Mouse (Mus musculus): ENCODE results near the gene Fhit. TPM values are rescaled to one million over a fixed set of nuclear protein-coding genes. Genes with fewer than 3 reads are reported as not detected.

The Fhit gene
- total and polyA plus RNA-seq, 2 experiments from 2014 or later, result 9.9 to 11.8 TPM

GRCm38 (mm10) chr14:10166641-10167429, 995.0 kb downstream of the Fhit start:
- H3K9ac ChIP-seq (replicated peaks; ENCODE audit: low read length, poor library complexity, severe bottlenecking), result no peak overlapping the region
- H3K4me1 ChIP-seq (ENCODE audit: insufficient read depth, low read length), result no peaks in the 10 kb centered on the region
- H3K9me3 ChIP-seq (ENCODE audit: low read length), result no peaks in the 10 kb centered on the region
- DNase-seq (ENCODE audit: low spot score) (peak; percentile 5), ATAC-seq (ENCODE audit: low FRiP score) (no peak)
- H3K36me3 ChIP-seq (ENCODE audit: insufficient read depth, low read length), result no peaks in the 10 kb centered on the region
- H3K27me3 ChIP-seq (ENCODE audit: insufficient read depth, low read length), result no peaks in the 10 kb centered on the region
- H3K4me2 ChIP-seq (ENCODE audit: low read depth, low read length, poor library complexity, severe bottlenecking), result no peak overlapping the region
- TF ChIP-seq CTCF (IDR thresholded peaks at IDR 0.05), result no peak
- H3K4me3 ChIP-seq (ENCODE audit: low read depth, low read length), result no peak overlapping the region
- H3K27ac ChIP-seq (ENCODE audit: low read depth, low read length), result peak overlapping the region; percentile 19
- WGBS, result 32% methylated on average over 6 of the region's 6 CpGs

- no peaks in the 10 kb centered on the region for H3K27me3 ChIP-seq (ENCODE audit: insufficient read depth, low read length)
- TF ChIP-seq CTCF (IDR thresholded peaks at IDR 0.05), result no peak
- H3K27ac ChIP-seq (ENCODE audit: low read depth, low read length), result no peak overlapping the region
- no peak overlapping the region for H3K4me3 ChIP-seq (ENCODE audit: low read depth, low read length)
- H3K4me1 ChIP-seq (ENCODE audit: insufficient read depth, low read length), result no peaks in the 10 kb centered on the region
- peak; percentile 15 for DNase-seq (ENCODE audit: low spot score)
- H3K9ac ChIP-seq (replicated peaks; ENCODE audit: low read length, poor library complexity, severe bottlenecking), result no peak overlapping the region
- no peaks in the 10 kb centered on the region for H3K36me3 ChIP-seq (ENCODE audit: insufficient read depth, low read length)
- no peaks in the 10 kb centered on the region for H3K9me3 ChIP-seq (ENCODE audit: low read length)
- H3K4me2 ChIP-seq (ENCODE audit: low read depth, low read length, poor library complexity, severe bottlenecking), result no peak overlapping the region
- WGBS, result 32% methylated on average over 5 of the region's 5 CpGs
- ATAC-seq (ENCODE audit: low FRiP score), result no peak
These were observed 1012.0 kb downstream of the Fhit start for GRCm38 (mm10) chr14:10149872-10150271.

- H3K4me1 ChIP-seq (ENCODE audit: insufficient read depth, low read length), result no peaks in the 10 kb centered on the region
- ATAC-seq (ENCODE audit: low FRiP score) (no peak), DNase-seq (ENCODE audit: low spot score) (no peak)
- H3K36me3 ChIP-seq (ENCODE audit: insufficient read depth, low read length), result no peaks in the 10 kb centered on the region
- H3K27ac ChIP-seq (ENCODE audit: low read depth, low read length), result no peak overlapping the region
- H3K9me3 ChIP-seq (ENCODE audit: low read length), result no peaks in the 10 kb centered on the region
- TF ChIP-seq CTCF (IDR thresholded peaks at IDR 0.05), result no peak
- no peaks in the 10 kb centered on the region for H3K27me3 ChIP-seq (ENCODE audit: insufficient read depth, low read length)
- no peak overlapping the region for H3K4me2 ChIP-seq (ENCODE audit: low read depth, low read length, poor library complexity, severe bottlenecking)
- no peak overlapping the region for H3K9ac ChIP-seq (replicated peaks; ENCODE audit: low read length, poor library complexity, severe bottlenecking)
- no peak overlapping the region for H3K4me3 ChIP-seq (ENCODE audit: low read depth, low read length)
These were observed 1022.5 kb downstream of the Fhit start for GRCm38 (mm10) chr14:10139311-10139710.

GRCm38 (mm10) chr14:10133873-10134272, 1028.0 kb downstream of the Fhit start:
- no peak overlapping the region for H3K4me3 ChIP-seq (ENCODE audit: low read depth, low read length)
- no peaks in the 10 kb centered on the region for H3K4me1 ChIP-seq (ENCODE audit: insufficient read depth, low read length)
- H3K9ac ChIP-seq (replicated peaks; ENCODE audit: low read length, poor library complexity, severe bottlenecking), result no peak overlapping the region
- H3K9me3 ChIP-seq (ENCODE audit: low read length), result no peaks in the 10 kb centered on the region
- H3K36me3 ChIP-seq (ENCODE audit: insufficient read depth, low read length), result no peaks in the 10 kb centered on the region
- TF ChIP-seq CTCF (IDR thresholded peaks at IDR 0.05), result no peak
- ATAC-seq (ENCODE audit: low FRiP score), result no peak
- no peak for DNase-seq (ENCODE audit: low spot score)
- H3K4me2 ChIP-seq (ENCODE audit: low read depth, low read length, poor library complexity, severe bottlenecking), result no peak overlapping the region
- H3K27me3 ChIP-seq (ENCODE audit: insufficient read depth, low read length), result no peaks in the 10 kb centered on the region
- no peak overlapping the region for H3K27ac ChIP-seq (ENCODE audit: low read depth, low read length)
- 91% methylated on average over 10 of the region's 10 CpGs for WGBS

- Histone ChIP-seq H3K4me3 (ENCODE audit: low read depth, low read length) (no peak overlapping the region), H3K27me3 (ENCODE audit: insufficient read depth, low read length) (no peaks in the 10 kb centered on the region), H3K36me3 (ENCODE audit: insufficient read depth, low read length) (no peaks in the 10 kb centered on the region), H3K9ac (replicated peaks; ENCODE audit: low read length, poor library complexity, severe bottlenecking) (no peak overlapping the region), H3K4me2 (ENCODE audit: low read depth, low read length, poor library complexity, severe bottlenecking) (no peak overlapping the region), H3K4me1 (ENCODE audit: insufficient read depth, low read length) (no peaks in the 10 kb centered on the region), H3K27ac (ENCODE audit: low read depth, low read length) (no peak overlapping the region), H3K9me3 (ENCODE audit: low read length) (no peaks in the 10 kb centered on the region)
- no peak for TF ChIP-seq CTCF (IDR thresholded peaks at IDR 0.05)
- WGBS, result 90% methylated on average over 4 of the region's 4 CpGs
- ATAC-seq (ENCODE audit: low FRiP score) (no peak), DNase-seq (ENCODE audit: low spot score) (no peak)
These were observed 1032.2 kb downstream of the Fhit start for GRCm38 (mm10) chr14:10129675-10130074.

GRCm38 (mm10) chr14:10129088-10129487, 1032.7 kb downstream of the Fhit start:
- Histone ChIP-seq H3K27ac (ENCODE audit: low read depth, low read length) (no peak overlapping the region), H3K9me3 (ENCODE audit: low read length) (no peaks in the 10 kb centered on the region), H3K4me2 (ENCODE audit: low read depth, low read length, poor library complexity, severe bottlenecking) (no peak overlapping the region), H3K36me3 (ENCODE audit: insufficient read depth, low read length) (no peaks in the 10 kb centered on the region), H3K9ac (replicated peaks; ENCODE audit: low read length, poor library complexity, severe bottlenecking) (no peak overlapping the region), H3K4me3 (ENCODE audit: low read depth, low read length) (no peak overlapping the region), H3K27me3 (ENCODE audit: insufficient read depth, low read length) (no peaks in the 10 kb centered on the region), H3K4me1 (ENCODE audit: insufficient read depth, low read length) (no peaks in the 10 kb centered on the region)
- ATAC-seq (ENCODE audit: low FRiP score) (no peak), DNase-seq (ENCODE audit: low spot score) (no peak)
- 94% methylated on average over 7 of the region's 7 CpGs for WGBS
- TF ChIP-seq CTCF (IDR thresholded peaks at IDR 0.05), result no peak

All from midbrain, postnatal 0 days (tissue).